Mouse (Mus musculus) heart, adult 2 months (tissue): Measurements from ENCODE around the gene Crx.

Experiments
- CTCF ChIP-seq: fragments of 200-600 bp; IDR thresholded peaks from 2 replicates; pipeline ENCODE4 v1.8.1; 2022; ENCODE audit warnings: antibody characterized with exemption, mild to moderate bottlenecking, moderate library complexity
- POLR2A ChIP-seq: fragments of 200-500 bp; IDR thresholded peaks from 2 replicates; pipeline ENCODE4 v1.6.1; 2011; ENCODE audit warnings: mild to moderate bottlenecking, low read depth, low read length, control low read depth; ENCODE audit not compliant: insufficient read depth

- no peak for TF ChIP-seq POLR2A
- no peak for TF ChIP-seq CTCF
Measured at GRCm38 (mm10) chr7:15921796-15922195, 42.0 kb upstream of the Crx start.
